Mouse (Mus musculus) liver, embryonic 14.5 days (tissue): ENCODE data around the gene Cpsf4. TPM values are rescaled to one million over a fixed set of nuclear protein-coding genes. Genes with fewer than 3 reads are reported as not detected.

ENCODE experiments used
- ATAC-seq: fragments of 200-750 bp; cut with Nextera tagmentation; 2 replicates; pipeline ENCODE4 v1.8.0; 2017; ENCODE audit warnings: moderate number of reproducible peaks, mild to moderate bottlenecking, moderate library complexity; ENCODE audit not compliant: insufficient read depth
- DNase-seq, 3 experiments: peaks; one replicate each; pipeline ENCODE4 v3.0.0-alpha.2; 2012 to 2013; ENCODE audit warnings: low read depth in 3 of 3, low spot score in 3 of 3
- H3K27ac ChIP-seq: fragments of 300-500 bp; sonication (generic); 2 replicates; pipeline ENCODE4 v1.5.1; 2014; ENCODE audit warnings: moderate library complexity, mild to moderate bottlenecking, control low read depth, inconsistent platforms
- H3K27me3 ChIP-seq: fragments of 300-500 bp; sonication (generic); 2 replicates; pipeline ENCODE4 v1.6.1; 2014; ENCODE audit warnings: mild to moderate bottlenecking, low read length, moderate library complexity; ENCODE audit not compliant: control insufficient read depth, insufficient read depth
- H3K36me3 ChIP-seq: fragments of 300-500 bp; sonication (generic); replicated peaks from 2 replicates; pipeline ENCODE4 v1.6.1; 2014; ENCODE audit warnings: low read depth; ENCODE audit not compliant: control insufficient read depth, insufficient read depth
- H3K4me1 ChIP-seq, 2 experiments: fragments of 200-500 bp in 1 of 2; fragments of 300-500 bp in 1 of 2; sonication (generic) in 1 of 2; replicated peaks; 2 replicates each; pipeline ENCODE4 v1.6.1; 2012 to 2014; ENCODE audit warnings: antibody characterized with exemption in 1 of 2, inconsistent platforms in 1 of 2, low read length in 1 of 2; ENCODE audit not compliant: control insufficient read depth in 2 of 2, insufficient read depth in 2 of 2
- H3K4me2 ChIP-seq: fragments of 300-500 bp; sonication (generic); 2 replicates; pipeline ENCODE4 v1.6.1; 2014; ENCODE audit warnings: low read depth, mild to moderate bottlenecking, control low read depth, moderate library complexity
- H3K4me3 ChIP-seq, 2 experiments: fragments of 200-500 bp in 1 of 2; fragments of 300-500 bp in 1 of 2; sonication (generic) in 1 of 2; 2 replicates each; pipeline ENCODE4 v1.5.1; 2012 to 2014; ENCODE audit warnings: low read depth in 2 of 2, low read length in 2 of 2, mild to moderate bottlenecking in 2 of 2, control low read depth in 1 of 2, inconsistent platforms in 1 of 2, moderate library complexity in 1 of 2; ENCODE audit not compliant: insufficient read depth in 1 of 2
- H3K9ac ChIP-seq: fragments of 300-500 bp; sonication (generic); replicated peaks from 2 replicates; pipeline ENCODE4 v1.6.1; 2014; ENCODE audit warnings: mild to moderate bottlenecking, control low read depth, moderate library complexity
- H3K9me3 ChIP-seq: fragments of 300-500 bp; sonication (generic); 2 replicates; pipeline ENCODE4 v1.6.1; 2016; ENCODE audit warnings: low read length, mixed read lengths; ENCODE audit not compliant: control insufficient read depth
- CTCF ChIP-seq: IDR thresholded peaks from 2 replicates; pipeline ENCODE4 v1.5.1; 2016; ENCODE audit warnings: antibody characterized with exemption, low read depth, control low read depth
- EP300 ChIP-seq: IDR thresholded peaks from 2 replicates; pipeline ENCODE4 v1.6.1; 2016; ENCODE audit warnings: antibody characterized with exemption, low read depth
- WGBS: fragments of 180-500 bp; shearing (Covaris S2); extraction: QIAGEN DNeasy Blood & Tissue Kit; methylation state at CpG from one replicate; pipeline ENCODE4 v1.1.7; 2014; ENCODE audit not compliant: insufficient replicate concordance; 5-methylcytosine and 5-hydroxymethylcytosine counted together
- polyA plus RNA-seq, 2 experiments: library from polyadenylated mRNA; depleted of rRNA in 1 of 2; stranded (reverse) in 1 of 2; unstranded in 1 of 2; fragments of >200 nt; fragmentation: Nextera tagmentation in 1 of 2; extraction: Ambion mirVana in 1 of 2; gene quantifications; 2 replicates each; pipeline versions ENCODE4 v1.2.1 to v1.2.3; 2012 to 2014

The Cpsf4 gene
- polyA plus RNA-seq, 2 experiments, result 14.2 to 29.8 TPM

- peaks cover 79% of the 10 kb centered on the region for H3K36me3 ChIP-seq
- H3K9ac ChIP-seq, result no peak overlapping the region
- no peak overlapping the region for H3K4me3 ChIP-seq
- 47% methylated on average over 6 of the region's 6 CpGs for WGBS
- TF ChIP-seq EP300, result peak; percentile 46; the same call in 1 of the 2 replicates
- no peak for TF ChIP-seq CTCF
- DNase-seq, result no peak
- H3K27ac ChIP-seq, result peak overlapping the region; percentile 29
- no peak overlapping the region for H3K4me2 ChIP-seq
- H3K4me1 ChIP-seq, result peaks cover 5 to 26% of the 10 kb centered on the region in 2 experiments; a peak in 3 of 4 replicates
- no peaks in the 10 kb centered on the region for H3K9me3 ChIP-seq
- H3K27me3 ChIP-seq, result no peaks in the 10 kb centered on the region
- ATAC-seq, result peak; percentile 58
Measured at GRCm38 (mm10) chr5:145149294-145149693, 17.7 kb upstream of the Cpsf4 start.

- Histone ChIP-seq H3K36me3 (peaks cover 53% of the 10 kb centered on the region), H3K27me3 (no peaks in the 10 kb centered on the region), H3K9me3 (no peaks in the 10 kb centered on the region), H3K4me2 (no peak overlapping the region), H3K4me1 (peaks cover 5 to 26% of the 10 kb centered on the region in 2 experiments; a peak in 3 of 4 replicates), H3K4me3 (no peak overlapping the region), H3K27ac (peak overlapping the region; percentile 33; the same call in 1 of the 2 replicates), H3K9ac (no peak overlapping the region)
- ATAC-seq, result peak; percentile 58
- WGBS, result 53% methylated on average over 5 of the region's 5 CpGs
- peak; percentile 44 to 51 (median 45) for DNase-seq
- TF ChIP-seq EP300, result peak; percentile 58
- peak; percentile 39; the same call in 1 of the 2 replicates for TF ChIP-seq CTCF
Measured at GRCm38 (mm10) chr5:145152690-145153089, 14.3 kb upstream of the Cpsf4 start.

GRCm38 (mm10) chr5:145161361-145161760, 5.7 kb upstream of the Cpsf4 start:
- Histone ChIP-seq H3K9ac (no peak overlapping the region), H3K36me3 (peaks cover 23% of the 10 kb centered on the region), H3K27me3 (no peaks in the 10 kb centered on the region), H3K27ac (no peak overlapping the region), H3K9me3 (no peaks in the 10 kb centered on the region), H3K4me3 (no peak overlapping the region), H3K4me1 (peaks cover 5 to 6% of the 10 kb centered on the region in 2 experiments; a peak in 2 of 4 replicates), H3K4me2 (no peak overlapping the region)
- 85% methylated on average over 14 of the region's 14 CpGs for WGBS
- DNase-seq (no peak), ATAC-seq (no peak)
- TF ChIP-seq CTCF (no peak), EP300 (no peak)

- TF ChIP-seq EP300 (no peak), CTCF (no peak)
- H3K27me3 ChIP-seq, result no peaks in the 10 kb centered on the region
- H3K4me3 ChIP-seq, result no peak overlapping the region
- no peak overlapping the region for H3K27ac ChIP-seq
- ATAC-seq (no peak), DNase-seq (no peak)
- H3K9me3 ChIP-seq, result no peaks in the 10 kb centered on the region
- peaks cover 14% of the 10 kb centered on the region for H3K36me3 ChIP-seq
- H3K4me2 ChIP-seq, result no peak overlapping the region
- WGBS, result 72% methylated on average over 3 of the region's 3 CpGs
- H3K4me1 ChIP-seq, result peaks cover 11 to 13% of the 10 kb centered on the region in 2 experiments
- H3K9ac ChIP-seq, result no peak overlapping the region
Measured at GRCm38 (mm10) chr5:145164710-145165109, 2.3 kb upstream of the Cpsf4 start.

GRCm38 (mm10) chr5:145165184-145165583, 1.8 kb upstream of the Cpsf4 start:
- Histone ChIP-seq H3K36me3 (peaks cover 14% of the 10 kb centered on the region), H3K4me2 (no peak overlapping the region), H3K9me3 (no peaks in the 10 kb centered on the region), H3K4me3 (no peak overlapping the region), H3K4me1 (peaks cover 11 to 13% of the 10 kb centered on the region in 2 experiments), H3K27ac (no peak overlapping the region), H3K27me3 (no peaks in the 10 kb centered on the region), H3K9ac (no peak overlapping the region)
- DNase-seq (no peak), ATAC-seq (no peak)
- WGBS, result 85% methylated on average over 15 of the region's 15 CpGs
- TF ChIP-seq EP300 (no peak), CTCF (no peak)
